Comparison of ENCODE assay signal across 10 mouse cellular contexts in genomic region chr13:45970920-45971536, GRCm38 (mm10). TPM values are rescaled to one million over a fixed set of nuclear protein-coding genes. Genes with fewer than 3 reads are reported as not detected.
DNase-seq lines count a peak whose midpoint lies in the region; ATAC-seq and TF ChIP-seq lines count a peak whose summit lies in the region.
"Had no signal": no experiment of that assay in that cellular context is flagged by ENCODE, and none has a peak within 500 bp of the region (broad histone marks: within the 10 kb centered on the region; RNA-seq: fewer than 3 reads in every experiment).

No protein-coding gene starts in this region.

- no peaks in the 10 kb centered on the region for H3K36me3 ChIP-seq in embryonic facial prominence, embryonic 13.5 days
- H3K36me3 ChIP-seq in embryonic facial prominence, embryonic 10.5 days (replicated peaks), result no peaks in the 10 kb centered on the region
- no peaks in the 10 kb centered on the region for H3K36me3 ChIP-seq in megakaryocyte, embryonic 14.5 days (replicated peaks; ENCODE audit: low read length)
- H3K36me3 ChIP-seq in intestine, postnatal 0 days (ENCODE audit: control insufficient read depth, insufficient read depth), result no peaks in the 10 kb centered on the region

- H3K27ac ChIP-seq in embryonic facial prominence, embryonic 13.5 days, result peak overlapping the region; percentile 13; the same call in 1 of the 2 replicates
- no peak overlapping the region for H3K27ac ChIP-seq in embryonic facial prominence, embryonic 10.5 days (replicated peaks)
- no peak overlapping the region for H3K27ac ChIP-seq in intestine, postnatal 0 days (ENCODE audit: low read depth, low read length)

- no peaks in the 10 kb centered on the region for H3K9me3 ChIP-seq in embryonic facial prominence, embryonic 13.5 days
- no peaks in the 10 kb centered on the region for H3K9me3 ChIP-seq in embryonic facial prominence, embryonic 10.5 days
- H3K9me3 ChIP-seq in megakaryocyte, embryonic 14.5 days, result no peaks in the 10 kb centered on the region
- no peaks in the 10 kb centered on the region for H3K9me3 ChIP-seq in intestine, postnatal 0 days (ENCODE audit: control insufficient read depth)

- H3K27me3 ChIP-seq in embryonic facial prominence, embryonic 13.5 days, result peaks cover 9% of the 10 kb centered on the region
- H3K27me3 ChIP-seq in embryonic facial prominence, embryonic 10.5 days (replicated peaks; ENCODE audit: low read depth, poor library complexity, severe bottlenecking), result peaks cover 14% of the 10 kb centered on the region
- H3K27me3 ChIP-seq in megakaryocyte, embryonic 14.5 days (replicated peaks), result no peaks in the 10 kb centered on the region
- no peaks in the 10 kb centered on the region for H3K27me3 ChIP-seq in intestine, postnatal 0 days (replicated peaks; ENCODE audit: control insufficient read depth, insufficient read depth, low read length)

- peak overlapping the region; percentile 17; the same call in 1 of the 2 replicates for H3K4me2 ChIP-seq in embryonic facial prominence, embryonic 13.5 days
- H3K4me2 ChIP-seq in intestine, postnatal 0 days (replicated peaks; ENCODE audit: low read depth), result peak overlapping the region; percentile 25; the same call in 1 of the 2 replicates

- WGBS in embryonic facial prominence, embryonic 13.5 days, result 39% methylated on average over 12 of the region's 12 CpGs
- 74% methylated on average over 12 of the region's 12 CpGs for WGBS in embryonic facial prominence, embryonic 10.5 days
- 43% methylated on average over 12 of the region's 12 CpGs for WGBS in intestine, postnatal 0 days

- DNase-seq in embryonic facial prominence, embryonic 10.5 days (ENCODE audit: low spot score), result no peak
- no peak for DNase-seq in frontal cortex, postnatal 25 days (ENCODE audit: low spot score in 2 of 2)
- DNase-seq in cerebellum, adult 11-12 months, result no peak
- no peak for DNase-seq in layer of hippocampus, postnatal 14 days (ENCODE audit: low spot score in 2 of 2)
- DNase-seq: adrenal gland, postnatal 10 days; cerebellum, postnatal 36 days had no signal

- H3K4me3 ChIP-seq in embryonic facial prominence, embryonic 13.5 days, result no peak overlapping the region
- H3K4me3 ChIP-seq in embryonic facial prominence, embryonic 10.5 days, result no peak overlapping the region
- H3K4me3 ChIP-seq in megakaryocyte, embryonic 14.5 days (replicated peaks), result peak overlapping the region; percentile 62
- H3K4me3 ChIP-seq in intestine, postnatal 0 days (ENCODE audit: low read depth, low read length), result no peak overlapping the region

- TF ChIP-seq CTCF in intestine, postnatal 0 days (IDR thresholded peaks at IDR 0.05; ENCODE audit: low read depth), result no peak

- ATAC-seq in embryonic facial prominence, embryonic 13.5 days (ENCODE audit: insufficient number of reproducible peaks, insufficient read depth, low FRiP score, low TSS enrichment, low read depth), result no peak
- no peak for ATAC-seq in megakaryocyte, adult 5-6 weeks (ENCODE audit: poor library complexity, severe bottlenecking)
- no peak; the same call in 1 of the 2 replicates for ATAC-seq in intestine, postnatal 0 days

- no peak overlapping the region for H3K9ac ChIP-seq in embryonic facial prominence, embryonic 13.5 days
- H3K9ac ChIP-seq in intestine, postnatal 0 days (ENCODE audit: low read depth, low read length), result no peak overlapping the region

- H3K4me1 ChIP-seq in embryonic facial prominence, embryonic 13.5 days, result peaks cover 17% of the 10 kb centered on the region
- peaks cover 20% of the 10 kb centered on the region for H3K4me1 ChIP-seq in embryonic facial prominence, embryonic 10.5 days
- H3K4me1 ChIP-seq in megakaryocyte, embryonic 14.5 days, result peaks cover 30% of the 10 kb centered on the region
- no peaks in the 10 kb centered on the region for H3K4me1 ChIP-seq in intestine, postnatal 0 days (replicated peaks; ENCODE audit: control insufficient read depth, insufficient read depth, low read length)

RNA-seq across cellular contexts. Expression of gene Atxn1, which starts 6.2 kb away (rescaled TPM):
- polyA plus RNA-seq in embryonic facial prominence, embryonic 13.5 days (2015; fragmentation: Nextera tagmentation; extraction: Ambion mirVana), result 5.5 and 7.7 TPM in 2 replicates
- polyA plus RNA-seq in embryonic facial prominence, embryonic 10.5 days (2016; fragmentation: Nextera tagmentation; extraction: Ambion mirVana), result 1.1 and 1.2 TPM in 2 replicates
- 3.2 and 7.3 TPM in 2 replicates for polyA plus RNA-seq in megakaryocyte, embryonic 14.5 days (2012; ENCODE audit: insufficient read depth, low replicate concordance)
- 4.8 and 9.0 TPM in 2 replicates for total RNA-seq in megakaryocyte, adult 5-6 weeks (2015)
- 5.9 and 22.2 TPM in 2 replicates for total RNA-seq in megakaryocyte, adult 5-6 weeks (2017)
- polyA plus RNA-seq in intestine, postnatal 0 days (2015; fragmentation: Nextera tagmentation; extraction: Ambion mirVana), result 6.1 and 9.4 TPM in 2 replicates
- total RNA-seq in layer of hippocampus, postnatal 14 days (2021), result 100 to 1,000 TPM in 1 of 2 experiments, 10 to 100 TPM in 1; 92.4 to 124 TPM
